10 mouse cellular contexts compared by ENCODE assay signal in the genomic region with DNA sequence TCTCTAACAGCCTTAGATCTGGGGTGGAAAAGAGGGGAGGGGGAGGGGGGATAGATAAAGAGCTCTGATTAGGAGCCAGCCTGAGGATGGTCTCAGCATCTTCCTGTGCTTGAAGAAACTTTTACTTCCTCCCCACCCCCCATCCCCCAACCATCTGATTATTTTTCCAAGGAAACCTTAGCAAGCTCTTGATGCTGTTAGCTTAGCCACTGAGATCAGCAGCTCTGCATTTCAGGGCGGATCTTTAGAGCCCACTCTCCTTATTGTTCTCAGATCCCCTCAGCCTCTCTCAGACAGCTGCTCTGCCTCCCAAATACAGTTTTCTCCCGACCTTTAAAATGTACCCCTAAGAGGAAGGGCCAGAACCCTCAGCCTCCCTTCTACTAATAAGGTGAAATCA. TPM values are rescaled to one million over a fixed set of nuclear protein-coding genes. Genes with fewer than 3 reads are reported as not detected.
DNase-seq lines count a peak whose midpoint lies in the region; ATAC-seq lines count a peak whose summit lies in the region.
"Had no signal": no experiment of that assay in that cellular context is flagged by ENCODE, and none has a peak within 500 bp of the region (broad histone marks: within the 10 kb centered on the region; RNA-seq: fewer than 3 reads in every experiment).

No protein-coding gene starts in this region.

- peaks cover 18% of the 10 kb centered on the region for H3K27me3 ChIP-seq in kidney, embryonic 15.5 days
- peaks cover 10% of the 10 kb centered on the region; the same call in 1 of the 2 replicates for H3K27me3 ChIP-seq in forebrain, embryonic 13.5 days
- H3K27me3 ChIP-seq in limb, embryonic 10.5 days (ENCODE audit: low read depth, poor library complexity, severe bottlenecking): 0 out of 2 replicates have a peak, but pooled peaks cover 5% of the 10 kb centered on the region
- no peaks in the 10 kb centered on the region; the same call in 1 of the 2 replicates for H3K27me3 ChIP-seq in neural tube, embryonic 15.5 days (replicated peaks)

- peak overlapping the region; percentile 61 for H3K27ac ChIP-seq in kidney, embryonic 15.5 days
- H3K27ac ChIP-seq in forebrain, embryonic 13.5 days: peak overlapping the region; percentile 77
- peak overlapping the region; percentile 65 for H3K27ac ChIP-seq in limb, embryonic 10.5 days
- H3K27ac ChIP-seq in neural tube, embryonic 15.5 days (replicated peaks): peak overlapping the region; percentile 58

- peak overlapping the region; percentile 7; the same call in 1 of the 2 replicates for H3K9ac ChIP-seq in kidney, embryonic 15.5 days
- peak overlapping the region; percentile 53 for H3K9ac ChIP-seq in forebrain, embryonic 13.5 days
- 0 out of 2 replicates have a peak overlapping the region, but pooled peaks have one; percentile 17 for H3K9ac ChIP-seq in neural tube, embryonic 15.5 days (replicated peaks)

- 3% methylated on average over 2 of the region's 2 CpGs for WGBS in kidney, embryonic 15.5 days
- WGBS in forebrain, embryonic 13.5 days: 3% methylated on average over 2 of the region's 2 CpGs
- WGBS in limb, embryonic 10.5 days: 8% methylated on average over 2 of the region's 2 CpGs
- 5% methylated on average over 2 of the region's 2 CpGs for WGBS in neural tube, embryonic 15.5 days

- no peak overlapping the region for H3K4me3 ChIP-seq in kidney, embryonic 15.5 days (replicated peaks)
- 0 out of 2 replicates have a peak overlapping the region, but pooled peaks have one; percentile 15 for H3K4me3 ChIP-seq in forebrain, embryonic 13.5 days
- H3K4me3 ChIP-seq in limb, embryonic 10.5 days: peak overlapping the region; percentile 84
- H3K4me3 ChIP-seq in neural tube, embryonic 15.5 days (replicated peaks): peak overlapping the region; percentile 15
- H3K4me3 ChIP-seq: megakaryocyte, embryonic 14.5 days had no signal

- DNase-seq in kidney, adult 8-10 months: no peak
- DNase-seq in limb, embryonic 10.5 days (ENCODE audit: low spot score): no peak
- no peak for DNase-seq in testis, postnatal 14 days (ENCODE audit: low spot score)
- no peak for DNase-seq in lung, postnatal 4 days
- no peak for DNase-seq in natural killer cell, adult 2 months (ENCODE audit: low spot score in 2 of 2)
- DNase-seq: right cerebral cortex, postnatal 25 days had no signal

- ATAC-seq in kidney, embryonic 15.5 days (replicated peaks; ENCODE audit: low FRiP score): no peak
- ATAC-seq in forebrain, embryonic 13.5 days: peak; percentile 11; the same call in 1 of the 2 replicates
- no peak for ATAC-seq in neural tube, embryonic 15.5 days (ENCODE audit: low FRiP score)

- peak overlapping the region; percentile 95 for H3K4me2 ChIP-seq in kidney, embryonic 15.5 days
- H3K4me2 ChIP-seq in forebrain, embryonic 13.5 days: peak overlapping the region; percentile 90
- peak overlapping the region; percentile 89 for H3K4me2 ChIP-seq in neural tube, embryonic 15.5 days

- H3K9me3 ChIP-seq in kidney, embryonic 15.5 days (replicated peaks): no peaks in the 10 kb centered on the region
- no peaks in the 10 kb centered on the region for H3K9me3 ChIP-seq in forebrain, embryonic 13.5 days (replicated peaks)
- no peaks in the 10 kb centered on the region for H3K9me3 ChIP-seq in limb, embryonic 10.5 days (replicated peaks)
- H3K9me3 ChIP-seq in neural tube, embryonic 15.5 days (replicated peaks): no peaks in the 10 kb centered on the region

- peaks cover 58% of the 10 kb centered on the region for H3K4me1 ChIP-seq in kidney, embryonic 15.5 days
- peaks cover 48% of the 10 kb centered on the region for H3K4me1 ChIP-seq in forebrain, embryonic 13.5 days
- H3K4me1 ChIP-seq in limb, embryonic 10.5 days: peaks cover 54% of the 10 kb centered on the region
- peaks cover 45% of the 10 kb centered on the region for H3K4me1 ChIP-seq in neural tube, embryonic 15.5 days
- H3K4me1 ChIP-seq: megakaryocyte, embryonic 14.5 days had no signal

- H3K36me3 ChIP-seq in kidney, embryonic 15.5 days: peaks cover 36% of the 10 kb centered on the region
- H3K36me3 ChIP-seq in forebrain, embryonic 13.5 days (ENCODE audit: poor library complexity, severe bottlenecking): peaks cover 39% of the 10 kb centered on the region
- peaks cover 70% of the 10 kb centered on the region for H3K36me3 ChIP-seq in limb, embryonic 10.5 days
- H3K36me3 ChIP-seq in neural tube, embryonic 15.5 days: peaks cover 36% of the 10 kb centered on the region

RNA-seq across cellular contexts. Expression of gene Sertad4, which starts 4.4 kb away (rescaled TPM):
- polyA plus RNA-seq in kidney, embryonic 15.5 days (2015; fragmentation: Nextera tagmentation; extraction: Ambion mirVana): 22.9 TPM in 2 replicates
- 20.4 and 20.5 TPM in 2 replicates for polyA plus RNA-seq in forebrain, embryonic 13.5 days (2015; fragmentation: Nextera tagmentation; extraction: Ambion mirVana)
- polyA plus RNA-seq in limb, embryonic 10.5 days (2016; fragmentation: Nextera tagmentation; extraction: Ambion mirVana): 57.2 and 66.6 TPM in 2 replicates
- 16.6 and 17.3 TPM in 2 replicates for polyA plus RNA-seq in neural tube, embryonic 15.5 days (2015; fragmentation: Nextera tagmentation; extraction: Ambion mirVana)
